Mouse (Mus musculus): Measurements from ENCODE around the gene Arrb2.
A peak's percentile ranks its signal among the peaks of the same experiment; 100 is the strongest.
"Not testable (repeated sequence)": the region's sequence is repeated elsewhere in the genome, so short reads cannot be mapped to it uniquely, and the experiment has no call there.

Gene Arrb2

GRCm38 (mm10) chr11:70444667-70445066 is 12.2 kb downstream of the Arrb2 start:
- no peak for DNase-seq (ENCODE audit: low read depth, low spot score)

GRCm38 (mm10) chr11:70446756-70447155 is 14.3 kb downstream of the Arrb2 start:
- peak; percentile 41 for DNase-seq (ENCODE audit: low read depth, low spot score)

- no peak for DNase-seq (ENCODE audit: low read depth, low spot score)
Measured at GRCm38 (mm10) chr11:70447373-70447772, 14.9 kb downstream of the Arrb2 start.

- no peak for DNase-seq (ENCODE audit: low read depth, low spot score)
Measured at GRCm38 (mm10) chr11:70450926-70451325, 18.5 kb downstream of the Arrb2 start.

DNA sequence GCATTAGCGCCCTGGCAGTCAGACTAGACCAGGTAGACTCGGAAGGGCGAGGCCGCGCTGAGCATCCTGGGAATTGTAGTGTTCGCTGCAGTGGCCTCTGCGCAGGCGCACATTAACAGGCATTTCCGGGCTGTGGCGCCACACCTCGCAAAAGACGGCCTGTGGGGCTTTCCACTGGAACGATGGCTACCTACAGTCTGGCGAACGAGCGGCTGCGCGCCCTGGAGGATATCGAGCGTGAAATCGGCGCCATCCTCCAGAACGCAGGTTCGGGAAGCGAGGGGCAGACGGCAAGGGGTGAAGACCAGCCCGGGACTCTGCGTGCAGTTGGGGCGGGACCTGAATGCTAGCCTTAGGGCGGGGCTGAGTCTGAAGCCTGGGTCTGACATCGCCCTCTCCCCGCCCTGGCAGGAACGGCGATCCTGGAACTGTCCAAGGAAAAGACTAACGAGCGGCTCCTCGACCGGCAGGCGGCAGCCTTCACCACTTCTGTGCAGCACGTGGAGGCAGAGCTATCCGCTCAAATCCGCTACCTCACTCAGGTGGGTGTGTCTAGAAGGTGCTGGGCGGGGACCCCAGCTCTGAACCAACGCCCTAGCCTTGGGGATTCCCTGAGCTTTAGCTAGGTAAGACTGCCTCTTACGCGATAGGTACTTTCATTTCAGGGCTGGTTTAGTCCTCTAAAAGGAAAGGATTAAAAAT is 19.5 kb downstream of the Arrb2 start, which contains the start of gene Med11:
Gene Med11 (plus strand): TSS at position 123 of the 702 bp plus-strand sequence.
- peak; percentile 99 for DNase-seq (ENCODE audit: low read depth, low spot score)

DNA sequence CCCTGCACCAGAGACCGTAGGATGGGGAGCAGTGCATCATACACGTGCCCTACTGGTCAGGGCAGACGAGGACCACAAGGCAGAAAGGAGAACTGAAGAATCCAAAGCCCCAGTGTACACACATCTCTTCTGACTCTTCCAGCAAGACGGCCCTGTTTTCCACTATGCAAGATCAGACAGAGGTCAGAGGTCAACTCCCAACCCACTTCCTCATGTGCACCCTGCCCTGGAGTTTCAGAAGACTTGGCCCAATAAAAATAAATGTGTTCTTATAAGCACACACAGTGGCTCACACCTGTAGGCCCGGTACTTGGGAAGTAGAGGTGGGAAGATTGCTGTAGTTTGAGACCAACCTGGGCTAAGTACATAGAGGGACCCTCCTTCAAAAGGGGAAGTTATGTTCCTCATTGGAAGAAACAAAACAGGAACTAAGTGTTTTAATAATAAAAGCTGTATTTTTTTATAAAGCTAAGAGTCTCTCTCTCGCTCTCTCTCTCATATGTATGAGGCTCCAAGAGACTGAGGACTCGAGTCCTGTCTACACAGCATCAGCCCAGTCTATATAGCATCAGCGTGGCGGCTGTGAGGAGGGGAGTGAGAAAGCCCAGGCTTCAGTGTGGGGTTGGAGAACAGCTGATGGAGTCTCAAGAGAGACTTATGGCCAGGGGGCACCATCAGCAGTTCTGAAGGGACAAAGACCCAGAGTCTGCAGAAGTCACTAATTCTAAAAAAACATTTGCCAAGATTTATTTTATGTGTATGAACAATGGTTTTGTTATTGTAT is 21.0 kb downstream of the Arrb2 start:
- DNase-seq (ENCODE audit: low read depth, low spot score), result no peak

DNA sequence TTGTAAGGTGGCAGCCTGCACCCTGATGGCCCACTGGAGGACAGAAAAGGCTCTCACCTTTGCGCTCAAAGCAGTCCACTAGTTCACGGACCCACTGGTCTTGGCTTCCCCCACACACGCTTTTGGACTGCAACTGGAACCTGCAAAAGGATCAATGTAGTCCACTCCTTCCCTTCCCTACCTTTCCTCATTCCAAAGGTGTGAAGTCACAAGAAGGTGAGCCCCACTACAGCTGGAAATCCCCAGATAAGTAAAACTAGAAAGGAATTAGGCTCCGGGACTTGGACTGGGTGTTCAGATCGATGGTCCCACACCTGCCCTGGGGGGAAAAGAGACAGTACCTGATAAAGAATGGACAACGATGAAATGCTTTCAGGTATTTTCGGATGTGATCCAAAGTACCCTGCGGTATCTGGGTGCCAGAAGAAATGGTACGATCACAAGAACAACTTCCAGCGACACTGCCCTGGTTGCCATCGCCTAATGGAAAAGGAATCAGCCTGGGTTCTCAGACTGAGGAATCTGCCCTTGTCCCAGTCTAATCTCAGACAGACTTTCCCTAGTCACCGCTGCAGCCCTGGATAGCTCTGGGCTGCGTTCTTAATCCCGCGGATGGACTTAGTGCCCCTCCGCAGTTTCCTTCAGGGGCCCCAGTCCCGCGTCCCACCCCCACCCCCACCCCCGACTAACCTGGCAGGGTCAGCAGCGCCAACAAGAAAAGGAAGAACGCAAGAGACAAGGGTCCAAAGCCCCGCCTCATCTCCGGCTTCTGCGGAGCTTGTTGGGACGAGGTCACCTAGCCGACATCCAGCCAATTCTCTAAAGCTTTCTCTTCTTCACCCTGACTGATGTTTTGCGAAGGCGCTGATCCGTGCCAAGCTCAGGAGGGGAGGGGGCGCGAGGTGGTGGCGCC is 26.5 kb downstream of the Arrb2 start, which contains the start of gene Zmynd15:
Gene Zmynd15 (plus strand): TSS at position 746 of the 913 bp plus-strand sequence.
- no peak for DNase-seq (ENCODE audit: low read depth, low spot score)

DNA sequence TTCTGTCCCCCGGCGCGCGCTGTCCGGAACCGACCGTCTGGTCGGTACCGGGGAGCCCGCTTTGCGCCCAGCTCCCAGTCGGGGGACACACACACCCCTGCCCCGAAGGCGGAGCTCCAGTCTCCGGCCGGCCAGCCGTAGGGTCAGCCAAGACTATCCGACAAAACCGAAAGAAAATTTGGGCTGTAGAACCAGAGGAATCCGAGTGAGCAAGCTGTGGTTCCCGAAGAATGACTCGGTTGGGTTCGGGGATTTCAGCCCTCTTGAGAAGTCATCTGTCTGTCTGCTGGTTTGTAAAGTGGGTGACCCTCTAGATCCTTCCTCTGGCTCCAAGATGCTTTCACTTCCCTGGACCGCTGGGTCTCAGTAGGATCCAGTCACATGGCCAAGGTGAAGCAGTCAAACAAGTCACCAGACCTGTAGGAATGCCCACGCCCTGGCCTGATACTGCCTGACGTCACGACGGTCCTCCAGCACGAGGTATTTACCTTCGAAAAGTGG is 27.2 kb downstream of the Arrb2 start, which contains the start of gene Cxcl16:
Gene Cxcl16 (minus strand): TSS at position 384 of the 501 bp plus-strand sequence.
- DNase-seq (ENCODE audit: low read depth, low spot score), result peak; percentile 72

DNA sequence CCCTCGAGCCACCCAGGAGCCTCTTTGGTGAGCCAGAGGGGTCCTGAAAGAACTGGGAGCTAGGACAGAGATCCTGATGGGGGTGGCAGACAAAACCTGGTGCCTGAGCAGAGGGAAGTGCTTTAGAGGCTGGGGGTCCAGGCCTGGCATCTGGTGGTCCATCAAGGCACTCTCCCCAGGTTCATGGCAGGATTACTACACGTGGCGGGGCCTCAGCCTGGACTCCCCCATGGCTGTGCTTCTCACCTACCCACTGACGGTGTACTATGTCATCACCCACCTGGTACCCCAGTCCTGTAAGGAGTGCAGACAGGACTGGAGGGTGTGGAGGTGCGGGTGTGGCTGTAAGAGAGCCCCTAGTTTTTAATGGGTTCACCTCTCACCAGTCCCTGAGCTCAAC is 31.5 kb downstream of the Arrb2 start:
- DNase-seq (ENCODE audit: low read depth, low spot score), result no peak

DNA sequence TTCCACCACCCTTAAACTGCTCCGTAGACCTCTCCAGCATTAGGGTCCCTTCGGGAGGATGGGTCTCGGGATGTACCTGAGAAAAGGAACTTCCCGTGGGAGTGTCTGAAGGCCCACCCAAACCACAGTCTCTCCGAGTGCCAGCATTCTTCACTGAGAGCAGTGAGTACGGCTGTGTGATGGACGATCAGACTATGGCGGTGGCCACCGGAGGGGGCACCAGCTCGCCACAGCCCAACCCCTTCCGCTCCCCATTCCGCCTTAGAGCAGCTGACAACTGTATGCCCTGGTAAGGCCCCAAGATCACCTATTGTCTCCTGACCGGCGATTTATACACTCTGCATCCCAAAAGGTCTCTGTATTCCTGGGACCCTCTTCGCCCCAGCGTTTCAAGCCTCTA is 32.8 kb downstream of the Arrb2 start:
- peak; percentile 34 for DNase-seq (ENCODE audit: low read depth, low spot score)

- no peak for DNase-seq (ENCODE audit: low read depth, low spot score)
Measured at GRCm38 (mm10) chr11:70465824-70466223, 33.4 kb downstream of the Arrb2 start.

DNA sequence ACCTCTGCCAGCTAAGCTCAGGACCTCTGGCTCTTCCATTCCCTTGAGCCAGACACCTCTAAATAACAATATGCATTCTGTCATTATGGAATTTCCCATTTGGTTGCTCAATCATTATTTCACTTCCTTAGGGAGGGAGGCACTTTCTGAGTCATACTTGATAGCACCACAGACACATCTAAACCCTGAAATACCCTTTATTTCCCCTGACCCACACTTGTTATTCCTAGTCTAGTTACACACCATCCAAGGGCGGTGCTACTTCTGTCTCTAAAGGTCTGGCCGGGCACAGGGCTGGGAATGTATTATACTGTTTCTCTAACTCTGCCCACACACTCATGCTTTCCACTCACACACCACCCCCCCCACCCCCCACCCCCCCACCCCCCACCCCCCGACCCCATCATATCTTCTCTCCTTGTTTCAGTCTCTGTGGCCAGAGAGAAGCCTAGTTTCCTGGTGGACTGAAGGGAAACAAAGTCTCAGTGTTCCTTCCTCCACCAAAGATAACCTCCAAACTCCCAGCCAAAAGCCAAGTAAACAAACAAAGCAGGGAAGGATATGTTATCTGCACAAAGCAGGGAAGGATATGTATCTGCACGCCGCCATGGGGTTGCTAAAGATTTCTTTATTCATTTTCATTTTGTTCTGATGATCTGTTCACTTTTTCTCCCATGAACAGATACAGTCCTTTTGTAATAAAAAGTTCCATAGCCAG is 35.6 kb downstream of the Arrb2 start:
- no peak for DNase-seq (ENCODE audit: low read depth, low spot score)

GRCm38 (mm10) chr11:70469764-70470163 is 37.3 kb downstream of the Arrb2 start:
- DNase-seq (ENCODE audit: low read depth, low spot score), result no peak

DNA sequence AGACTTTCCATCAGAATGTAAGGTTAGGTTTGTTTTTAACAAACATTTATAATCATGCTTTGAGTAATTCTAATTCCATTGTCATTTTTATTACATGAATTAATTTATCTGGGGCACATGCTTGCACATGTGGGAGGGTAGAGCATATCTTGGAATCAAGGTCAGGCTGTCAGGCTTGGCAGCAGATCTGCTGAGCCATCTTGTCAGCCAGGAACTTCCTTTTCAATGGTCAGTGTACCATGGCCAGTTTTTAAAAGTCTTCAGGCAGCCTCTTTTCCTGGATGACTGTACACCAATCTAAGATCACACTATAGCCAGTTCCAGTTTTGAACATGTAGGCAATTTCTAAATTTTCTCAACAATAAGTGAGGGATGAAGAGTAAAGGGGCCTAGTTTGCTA is 40.3 kb downstream of the Arrb2 start:
- no peak for DNase-seq (ENCODE audit: low read depth, low spot score)

DNA sequence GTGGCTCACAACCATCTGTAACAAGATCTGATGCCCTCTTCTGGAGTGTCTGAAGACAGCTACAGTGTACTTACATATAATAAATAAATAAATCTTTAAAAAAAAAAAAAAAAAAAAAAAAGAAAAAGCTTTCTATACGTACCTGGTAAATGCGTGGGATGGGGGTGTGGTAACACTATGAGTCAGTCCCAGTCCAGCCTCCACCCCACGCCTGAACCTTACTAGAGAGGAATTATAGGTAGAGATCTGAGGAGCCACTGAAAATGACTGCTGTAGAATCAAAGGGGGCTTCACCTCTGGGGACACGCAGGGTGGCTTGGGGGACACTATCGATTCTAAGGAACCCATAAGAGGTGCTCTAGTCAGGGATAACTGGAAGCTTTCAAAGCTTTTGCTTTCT is 40.9 kb downstream of the Arrb2 start:
- not testable (repeated sequence) for DNase-seq (ENCODE audit: low read depth, low spot score)

GRCm38 (mm10) chr11:70474872-70475534 is 42.6 kb downstream of the Arrb2 start:
- DNase-seq (ENCODE audit: low read depth, low spot score), result no peak

- DNase-seq (ENCODE audit: low read depth, low spot score), result no peak
Measured at GRCm38 (mm10) chr11:70485498-70485897, 53.1 kb downstream of the Arrb2 start.

GRCm38 (mm10) chr11:70487816-70488215 is 55.4 kb downstream of the Arrb2 start:
- no peak for DNase-seq (ENCODE audit: low read depth, low spot score)

GRCm38 (mm10) chr11:70489138-70489537 is 56.7 kb downstream of the Arrb2 start:
- DNase-seq (ENCODE audit: low read depth, low spot score), result no peak

DNA sequence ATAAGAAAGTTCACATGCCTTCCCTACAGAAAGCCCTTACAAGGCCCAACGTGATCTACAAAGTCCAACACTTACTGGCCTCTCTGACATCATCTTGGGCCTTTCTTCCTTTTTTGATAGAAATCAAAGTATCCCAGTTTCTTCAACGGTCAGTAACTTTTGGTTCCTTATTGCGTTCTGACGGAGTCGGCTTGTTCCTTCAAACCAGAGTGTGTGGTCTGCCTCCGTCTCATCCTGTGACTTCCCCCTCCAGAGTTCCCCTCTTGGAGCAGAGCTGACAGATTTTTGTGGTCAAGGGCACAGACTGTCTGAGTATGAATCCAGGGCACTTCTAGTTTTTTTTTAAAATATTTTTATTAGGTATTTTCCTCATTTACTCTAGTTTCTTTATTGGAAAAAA is 57.2 kb downstream of the Arrb2 start:
- DNase-seq (ENCODE audit: low read depth, low spot score), result no peak
